19 mouse cellular contexts compared by ENCODE assay signal in genomic region chr4:100012361-100013035, GRCm38 (mm10).
"Had no signal": no experiment of that assay in that cellular context is flagged by ENCODE, and none has a peak within 500 bp of the region (broad histone marks: within the 10 kb centered on the region; RNA-seq: fewer than 3 reads in every experiment).

No protein-coding gene starts in this region.

- H3K36me3 ChIP-seq: liver, embryonic 13.5 days; liver, embryonic 15.5 days; lung, embryonic 15.5 days; midbrain, embryonic 12.5 days; midbrain, embryonic 15.5 days; neural tube, embryonic 12.5 days; stomach, embryonic 15.5 days had no signal

- H3K4me2 ChIP-seq: liver, embryonic 11.5 days; liver, embryonic 13.5 days; liver, embryonic 15.5 days; lung, embryonic 15.5 days; midbrain, embryonic 12.5 days; midbrain, embryonic 15.5 days; neural tube, embryonic 12.5 days; stomach, embryonic 15.5 days had no signal

- H3K27ac ChIP-seq: liver, embryonic 13.5 days; liver, embryonic 15.5 days; lung, embryonic 15.5 days; macrophage; midbrain, embryonic 15.5 days; neural tube, embryonic 12.5 days; stomach, embryonic 15.5 days; stomach, postnatal 0 days had no signal

- H3K4me3 ChIP-seq: liver, embryonic 13.5 days; liver, embryonic 15.5 days; lung, embryonic 15.5 days; megakaryocyte, embryonic 14.5 days; midbrain, embryonic 12.5 days; midbrain, embryonic 15.5 days; neural tube, embryonic 12.5 days; stomach, embryonic 15.5 days had no signal

- ATAC-seq: liver, postnatal 0 days; lung, postnatal 0 days; midbrain, embryonic 15.5 days had no signal

- H3K9ac ChIP-seq: liver, embryonic 13.5 days; liver, embryonic 15.5 days; liver, postnatal 0 days; lung, embryonic 15.5 days; midbrain, embryonic 12.5 days; midbrain, embryonic 15.5 days; neural tube, embryonic 12.5 days; stomach, embryonic 15.5 days had no signal

- DNase-seq: liver, embryonic 13.5 days; liver, postnatal 0 days; lung, adult 2 months; lung, postnatal 36 days; right cerebral cortex, postnatal 14 days; thymus, adult 2 months; thymus, postnatal 25 days; thymus, postnatal 4 days had no signal

- H3K4me1 ChIP-seq: liver, embryonic 13.5 days; liver, embryonic 15.5 days; midbrain, embryonic 15.5 days; neural tube, embryonic 12.5 days had no signal

- H3K27me3 ChIP-seq: liver, embryonic 13.5 days; liver, embryonic 15.5 days; lung, embryonic 15.5 days; midbrain, embryonic 12.5 days; midbrain, embryonic 15.5 days; neural tube, embryonic 12.5 days; stomach, embryonic 15.5 days had no signal

- H3K9me3 ChIP-seq: liver, embryonic 13.5 days; liver, embryonic 15.5 days; lung, embryonic 15.5 days; megakaryocyte, embryonic 14.5 days; midbrain, embryonic 12.5 days; midbrain, embryonic 15.5 days; neural tube, embryonic 12.5 days; stomach, embryonic 15.5 days had no signal
